Mouse (Mus musculus): ENCODE results near the gene Bbs9.

DNA sequence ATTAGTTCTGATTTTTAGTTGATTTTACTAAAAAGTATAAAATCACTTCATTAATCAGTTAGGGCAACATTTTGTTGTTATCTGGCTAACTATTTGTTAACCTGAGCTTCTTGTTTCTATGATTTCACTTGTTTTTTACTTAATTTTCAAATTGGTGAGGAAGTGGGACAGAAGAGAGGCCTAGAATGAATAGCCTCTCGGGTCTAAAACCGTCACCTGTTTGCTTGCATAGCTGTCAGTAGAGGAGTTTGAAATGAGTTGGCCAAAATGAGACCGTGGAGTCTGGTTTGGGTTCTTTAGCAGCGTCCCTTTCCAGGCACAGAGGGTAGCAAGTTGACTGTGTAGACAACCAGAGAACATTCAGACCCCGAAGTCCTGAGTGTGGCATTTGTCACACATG lies 291.6 kb downstream of the Bbs9 start:
- no peak for TF ChIP-seq EP300 (IDR thresholded peaks at IDR 0.05; ENCODE audit: insufficient read depth, low read depth, low read length)
- no peak for TF ChIP-seq POLR2A (IDR thresholded peaks at IDR 0.05; ENCODE audit: insufficient read depth, low read length)

All from ES-Bruce4 (cell line).